Comparison of ENCODE assay signal across 8 mouse cellular contexts in genomic region chr17:6778332-6778683, GRCm38 (mm10). TPM values are rescaled to one million over a fixed set of nuclear protein-coding genes. Genes with fewer than 3 reads are reported as not detected.
DNase-seq lines count a peak whose midpoint lies in the region; ATAC-seq and TF ChIP-seq lines count a peak whose summit lies in the region.

No protein-coding gene starts in this region.

- H3K27me3 ChIP-seq in embryonic facial prominence, embryonic 15.5 days = peaks cover 16% of the 10 kb centered on the region
- no peaks in the 10 kb centered on the region for H3K27me3 ChIP-seq in heart, postnatal 0 days (ENCODE audit: control insufficient read depth, insufficient read depth, low read length)

- peak; percentile 63 for TF ChIP-seq CTCF in heart, postnatal 0 days (IDR thresholded peaks at IDR 0.05; ENCODE audit: low read depth)

- H3K9me3 ChIP-seq in embryonic facial prominence, embryonic 15.5 days (replicated peaks) = no peaks in the 10 kb centered on the region
- no peaks in the 10 kb centered on the region for H3K9me3 ChIP-seq in heart, postnatal 0 days (replicated peaks; ENCODE audit: control insufficient read depth, low read length)

- TF ChIP-seq EP300 in heart, postnatal 0 days (IDR thresholded peaks at IDR 0.05; ENCODE audit: low read depth) = no peak

- H3K9ac ChIP-seq in embryonic facial prominence, embryonic 15.5 days = no peak overlapping the region
- H3K9ac ChIP-seq in heart, postnatal 0 days (replicated peaks; ENCODE audit: low read depth, low read length) = peak overlapping the region; percentile 93

- H3K4me2 ChIP-seq in embryonic facial prominence, embryonic 15.5 days (replicated peaks) = peak overlapping the region; percentile 90
- H3K4me2 ChIP-seq in heart, postnatal 0 days (ENCODE audit: low read depth, low read length) = peak overlapping the region; percentile 90

- H3K27ac ChIP-seq in embryonic facial prominence, embryonic 15.5 days (replicated peaks) = peak overlapping the region; percentile 74
- H3K27ac ChIP-seq in heart, postnatal 0 days (ENCODE audit: low read depth) = peak overlapping the region; percentile 86

- DNase-seq in adrenal gland, adult (ENCODE audit: inconsistent age in 2 of 2, low spot score in 1 of 2) = peak; percentile 52 to 88
- no peak for DNase-seq in adrenal gland, adult 8-10 months
- DNase-seq in NIH3T3 (ENCODE audit: low read depth) = peak; percentile 73
- peak; percentile 83 for DNase-seq in heart, postnatal 0 days (ENCODE audit: low spot score)
- peak; percentile 56 for DNase-seq in kidney, postnatal 10 days
- peak; percentile 49 for DNase-seq in mesoderm, embryonic 11.5 days (ENCODE audit: low read depth, low spot score)
- DNase-seq in spleen, postnatal 36 days (ENCODE audit: low spot score in 2 of 2) = peak; percentile 84 to 88

- under 1% methylated on average over 9 of the region's 9 CpGs for WGBS in embryonic facial prominence, embryonic 15.5 days
- under 1% methylated on average over 9 of the region's 9 CpGs for WGBS in heart, postnatal 0 days

- peaks cover 29% of the 10 kb centered on the region for H3K4me1 ChIP-seq in embryonic facial prominence, embryonic 15.5 days
- peaks cover 37% of the 10 kb centered on the region for H3K4me1 ChIP-seq in heart, postnatal 0 days (ENCODE audit: control insufficient read depth, insufficient read depth)

- no peak for ATAC-seq in embryonic facial prominence, embryonic 15.5 days (ENCODE audit: insufficient number of reproducible peaks, low FRiP score, low TSS enrichment, low read depth)
- no peak for ATAC-seq in heart, postnatal 0 days (ENCODE audit: insufficient read depth, low read depth)

- H3K4me3 ChIP-seq in embryonic facial prominence, embryonic 15.5 days (replicated peaks) = peak overlapping the region; percentile 44
- H3K4me3 ChIP-seq in heart, postnatal 0 days (ENCODE audit: low read depth, low read length) = peak overlapping the region; percentile 52

- no peaks in the 10 kb centered on the region for H3K36me3 ChIP-seq in embryonic facial prominence, embryonic 15.5 days
- H3K36me3 ChIP-seq in heart, postnatal 0 days (replicated peaks; ENCODE audit: control insufficient read depth, insufficient read depth, low read length) = no peaks in the 10 kb centered on the region

RNA-seq across cellular contexts. Expression of gene Ezr, which starts 4.3 kb away (rescaled TPM):
- total RNA-seq in adrenal gland, adult 8-10 months (2022) = 10 to 100 TPM; 18.8 to 34.8 (median 23.9) TPM
- polyA plus RNA-seq in embryonic facial prominence, embryonic 15.5 days (2015; fragmentation: Nextera tagmentation; extraction: Ambion mirVana) = 80.3 and 96.0 TPM in 2 replicates
- total RNA-seq in heart, postnatal 0 days (2014; rRNA removed; ENCODE audit: low replicate concordance) = 91.3 and 103 TPM in 2 replicates
- polyA plus RNA-seq in heart, postnatal 0 days (2015; fragmentation: Nextera tagmentation; extraction: Ambion mirVana) = 126 and 141 TPM in 2 replicates
